Mouse (Mus musculus) kidney, embryonic 15.5 days (tissue): ENCODE data around the gene Gm21970. TPM values are rescaled to one million over a fixed set of nuclear protein-coding genes. Genes with fewer than 3 reads are reported as not detected.

Source experiments
- ATAC-seq: fragments of 200-750 bp; cut with Nextera tagmentation; replicated peaks from 2 replicates; pipeline ENCODE4 v1.8.0; 2017; ENCODE audit warnings: moderate TSS enrichment; ENCODE audit not compliant: low FRiP score
- H3K27ac ChIP-seq: fragments of 300-500 bp; sonication (generic); 2 replicates; pipeline ENCODE4 v1.5.1; 2015; ENCODE audit warnings: mild to moderate bottlenecking, inconsistent platforms
- H3K27me3 ChIP-seq: fragments of 300-500 bp; sonication (generic); 2 replicates; pipeline ENCODE4 v1.6.1; 2015; ENCODE audit warnings: inconsistent platforms
- H3K36me3 ChIP-seq: fragments of 300-500 bp; sonication (generic); 2 replicates; pipeline ENCODE4 v1.6.1; 2015; ENCODE audit warnings: inconsistent platforms
- H3K4me1 ChIP-seq: fragments of 300-500 bp; sonication (generic); 2 replicates; pipeline ENCODE4 v1.6.1; 2015; ENCODE audit warnings: inconsistent platforms
- H3K4me2 ChIP-seq: fragments of 300-500 bp; sonication (generic); 2 replicates; pipeline ENCODE4 v1.6.1; 2015; ENCODE audit warnings: moderate library complexity, mild to moderate bottlenecking, inconsistent platforms
- H3K4me3 ChIP-seq: fragments of 300-500 bp; sonication (generic); replicated peaks from 2 replicates; pipeline ENCODE4 v1.5.1; 2015; ENCODE audit warnings: mild to moderate bottlenecking, inconsistent platforms
- H3K9ac ChIP-seq: fragments of 300-500 bp; sonication (generic); 2 replicates; pipeline ENCODE4 v1.6.1; 2015; ENCODE audit warnings: mild to moderate bottlenecking, inconsistent platforms
- H3K9me3 ChIP-seq: fragments of 300-500 bp; sonication (generic); replicated peaks from 2 replicates; pipeline ENCODE4 v1.6.1; 2016; ENCODE audit warnings: inconsistent platforms
- WGBS: fragments of 180-500 bp; shearing (Covaris S2); methylation state at CpG from one replicate; pipeline ENCODE4 v1.1.7; 2015; ENCODE audit warnings: mixed read lengths; 5-methylcytosine and 5-hydroxymethylcytosine counted together
- polyA plus RNA-seq: library from polyadenylated mRNA; unstranded; fragments of >200 nt; fragmentation: Nextera tagmentation; extraction: Ambion mirVana; gene quantifications from 2 replicates; pipeline ENCODE4 v1.2.1, GENCODE M21; 2015

The Gm21970 gene
- polyA plus RNA-seq, 1 experiment from 2014 or later, result not detected

GRCm38 (mm10) chr16:91445566-91445965, 54.0 kb downstream of the Gm21970 start:
- no peaks in the 10 kb centered on the region for H3K36me3 ChIP-seq
- no peak overlapping the region for H3K4me2 ChIP-seq
- H3K27me3 ChIP-seq, result no peaks in the 10 kb centered on the region
- 72% methylated on average over 5 of the region's 5 CpGs for WGBS
- H3K4me1 ChIP-seq, result peaks cover 5% of the 10 kb centered on the region; the same call in 1 of the 2 replicates
- no peak for ATAC-seq
- no peaks in the 10 kb centered on the region for H3K9me3 ChIP-seq
- no peak overlapping the region for H3K9ac ChIP-seq
- no peak overlapping the region for H3K4me3 ChIP-seq
- H3K27ac ChIP-seq, result no peak overlapping the region

- Histone ChIP-seq H3K4me1 (no peaks in the 10 kb centered on the region), H3K27me3 (no peaks in the 10 kb centered on the region), H3K9me3 (no peaks in the 10 kb centered on the region), H3K27ac (no peak overlapping the region), H3K9ac (no peak overlapping the region), H3K36me3 (no peaks in the 10 kb centered on the region), H3K4me3 (no peak overlapping the region), H3K4me2 (no peak overlapping the region)
- WGBS, result 80% methylated on average over 8 of the region's 8 CpGs
- no peak for ATAC-seq
Observed at GRCm38 (mm10) chr16:91446778-91447511, 55.4 kb downstream of the Gm21970 start.

- Histone ChIP-seq H3K9me3 (no peaks in the 10 kb centered on the region), H3K4me3 (no peak overlapping the region), H3K27ac (no peak overlapping the region), H3K9ac (no peak overlapping the region), H3K4me1 (no peaks in the 10 kb centered on the region), H3K4me2 (no peak overlapping the region), H3K36me3 (no peaks in the 10 kb centered on the region), H3K27me3 (no peaks in the 10 kb centered on the region)
- no peak for ATAC-seq
- 83% methylated on average over 6 of the region's 6 CpGs for WGBS
Observed at GRCm38 (mm10) chr16:91447512-91447900, 56.0 kb downstream of the Gm21970 start.

- no peak overlapping the region for H3K27ac ChIP-seq
- WGBS, result 93% methylated on average over 5 of the region's 5 CpGs
- ATAC-seq, result no peak
- H3K27me3 ChIP-seq, result no peaks in the 10 kb centered on the region
- no peak overlapping the region for H3K4me2 ChIP-seq
- no peaks in the 10 kb centered on the region for H3K9me3 ChIP-seq
- H3K9ac ChIP-seq, result no peak overlapping the region
- H3K36me3 ChIP-seq, result no peaks in the 10 kb centered on the region
- 0 out of 2 replicates have a peak, but pooled peaks cover 3% of the 10 kb centered on the region for H3K4me1 ChIP-seq
- H3K4me3 ChIP-seq, result no peak overlapping the region
Observed at GRCm38 (mm10) chr16:91448088-91448487, 56.6 kb downstream of the Gm21970 start.

GRCm38 (mm10) chr16:91448895-91449294, 57.4 kb downstream of the Gm21970 start:
- H3K9ac ChIP-seq, result no peak overlapping the region
- WGBS, result 82% methylated on average over 7 of the region's 7 CpGs
- ATAC-seq, result no peak
- H3K4me2 ChIP-seq, result no peak overlapping the region
- no peaks in the 10 kb centered on the region for H3K27me3 ChIP-seq
- H3K27ac ChIP-seq, result no peak overlapping the region
- no peaks in the 10 kb centered on the region for H3K36me3 ChIP-seq
- H3K4me3 ChIP-seq, result no peak overlapping the region
- H3K4me1 ChIP-seq, result 0 out of 2 replicates have a peak, but pooled peaks cover 3% of the 10 kb centered on the region
- H3K9me3 ChIP-seq, result no peaks in the 10 kb centered on the region

GRCm38 (mm10) chr16:91450137-91451064, 58.9 kb downstream of the Gm21970 start:
- H3K27me3 ChIP-seq, result no peaks in the 10 kb centered on the region
- H3K4me2 ChIP-seq, result no peak overlapping the region
- WGBS, result 84% methylated on average over 12 of the region's 12 CpGs
- H3K4me3 ChIP-seq, result no peak overlapping the region
- no peak overlapping the region for H3K9ac ChIP-seq
- no peak for ATAC-seq
- H3K27ac ChIP-seq, result no peak overlapping the region
- H3K4me1 ChIP-seq, result 0 out of 2 replicates have a peak, but pooled peaks cover 3% of the 10 kb centered on the region
- no peaks in the 10 kb centered on the region for H3K36me3 ChIP-seq
- H3K9me3 ChIP-seq, result no peaks in the 10 kb centered on the region

- no peak overlapping the region for H3K4me3 ChIP-seq
- H3K27me3 ChIP-seq, result no peaks in the 10 kb centered on the region
- 82% methylated on average over 2 of the region's 2 CpGs for WGBS
- H3K4me1 ChIP-seq, result 0 out of 2 replicates have a peak, but pooled peaks cover 3% of the 10 kb centered on the region
- no peak overlapping the region for H3K4me2 ChIP-seq
- H3K36me3 ChIP-seq, result no peaks in the 10 kb centered on the region
- H3K9ac ChIP-seq, result no peak overlapping the region
- no peak for ATAC-seq
- no peak overlapping the region for H3K27ac ChIP-seq
- H3K9me3 ChIP-seq, result no peaks in the 10 kb centered on the region
Observed at GRCm38 (mm10) chr16:91451949-91452348, 60.4 kb downstream of the Gm21970 start.

- ATAC-seq, result no peak
Observed at GRCm38 (mm10) chr16:91452363-91452896, 60.9 kb downstream of the Gm21970 start.

GRCm38 (mm10) chr16:91455868-91456267, 64.3 kb downstream of the Gm21970 start:
- WGBS, result 76% methylated on average over 4 of the region's 4 CpGs

More at GRCm38 (mm10) chr16:91452363-91452896, 60.9 kb downstream of the Gm21970 start:
- Histone ChIP-seq H3K4me3 (no peak overlapping the region), H3K4me1 (0 out of 2 replicates have a peak, but pooled peaks cover 3% of the 10 kb centered on the region), H3K36me3 (no peaks in the 10 kb centered on the region), H3K4me2 (no peak overlapping the region), H3K9ac (no peak overlapping the region), H3K9me3 (no peaks in the 10 kb centered on the region), H3K27ac (no peak overlapping the region), H3K27me3 (no peaks in the 10 kb centered on the region)
- 49% methylated on average over 6 of the region's 6 CpGs for WGBS

GRCm38 (mm10) chr16:91458301-91458746, 66.8 kb downstream of the Gm21970 start:
- Histone ChIP-seq H3K36me3 (no peaks in the 10 kb centered on the region), H3K27me3 (no peaks in the 10 kb centered on the region)
- 55% methylated on average over 21 of the region's 21 CpGs for WGBS

More at GRCm38 (mm10) chr16:91455868-91456267, 64.3 kb downstream of the Gm21970 start:
- ATAC-seq, result no peak
- Histone ChIP-seq H3K4me1 (0 out of 2 replicates have a peak, but pooled peaks cover 5% of the 10 kb centered on the region), H3K27ac (no peak overlapping the region), H3K36me3 (no peaks in the 10 kb centered on the region), H3K4me3 (no peak overlapping the region), H3K9ac (no peak overlapping the region), H3K27me3 (no peaks in the 10 kb centered on the region), H3K4me2 (no peak overlapping the region), H3K9me3 (no peaks in the 10 kb centered on the region)

GRCm38 (mm10) chr16:91458976-91459375, 67.5 kb downstream of the Gm21970 start:
- WGBS, result 49% methylated on average over 5 of the region's 5 CpGs
- no peaks in the 10 kb centered on the region for H3K36me3 ChIP-seq
- H3K9ac ChIP-seq, result no peak overlapping the region
- no peak for ATAC-seq
- no peak overlapping the region for H3K27ac ChIP-seq
- no peak overlapping the region for H3K4me2 ChIP-seq
- H3K4me3 ChIP-seq, result no peak overlapping the region
- no peaks in the 10 kb centered on the region for H3K27me3 ChIP-seq
- peaks cover 16% of the 10 kb centered on the region; the same call in 1 of the 2 replicates for H3K4me1 ChIP-seq
- no peaks in the 10 kb centered on the region for H3K9me3 ChIP-seq

More at GRCm38 (mm10) chr16:91458301-91458746, 66.8 kb downstream of the Gm21970 start:
- Histone ChIP-seq H3K9me3 (no peaks in the 10 kb centered on the region), H3K4me3 (no peak overlapping the region), H3K4me2 (no peak overlapping the region), H3K27ac (no peak overlapping the region), H3K9ac (no peak overlapping the region), H3K4me1 (peaks cover 16% of the 10 kb centered on the region; the same call in 1 of the 2 replicates)
- ATAC-seq, result no peak
